Mouse (Mus musculus) liver, embryonic 16.5 days (tissue): ENCODE measurements around the gene Taok2. TPM values are rescaled to one million over a fixed set of nuclear protein-coding genes. Genes with fewer than 3 reads are reported as not detected.

Experiments
- ATAC-seq: fragments of 200-750 bp; cut with Nextera tagmentation; 2 replicates; pipeline ENCODE4 v1.8.0; 2017; ENCODE audit warnings: low read depth, mild to moderate bottlenecking, moderate number of reproducible peaks, moderate library complexity
- H3K27ac ChIP-seq: fragments of 300-500 bp; sonication (generic); 2 replicates; pipeline ENCODE4 v1.5.1; 2014; ENCODE audit warnings: mild to moderate bottlenecking, low read length
- H3K27me3 ChIP-seq: fragments of 300-500 bp; sonication (generic); 2 replicates; pipeline ENCODE4 v1.6.1; 2014; ENCODE audit warnings: low read depth, low read length, mixed read lengths; ENCODE audit not compliant: control insufficient read depth, insufficient read depth
- H3K36me3 ChIP-seq: fragments of 300-500 bp; sonication (generic); 2 replicates; pipeline ENCODE4 v1.6.1; 2014; ENCODE audit warnings: mild to moderate bottlenecking; ENCODE audit not compliant: control insufficient read depth, insufficient read depth
- H3K4me1 ChIP-seq: fragments of 300-500 bp; sonication (generic); 2 replicates; pipeline ENCODE4 v1.6.1; 2014; ENCODE audit warnings: low read depth, low read length, mixed read lengths; ENCODE audit not compliant: control insufficient read depth
- H3K4me2 ChIP-seq: fragments of 300-500 bp; sonication (generic); 2 replicates; pipeline ENCODE4 v1.6.1; 2014; ENCODE audit warnings: low read depth, low read length, mixed read lengths
- H3K4me3 ChIP-seq: fragments of 300-500 bp; sonication (generic); 2 replicates; pipeline ENCODE4 v1.5.1; 2014; ENCODE audit warnings: low read depth, mild to moderate bottlenecking, low read length
- H3K9ac ChIP-seq: fragments of 300-500 bp; sonication (generic); 2 replicates; pipeline ENCODE4 v1.6.1; 2014; ENCODE audit warnings: low read depth, low read length
- H3K9me3 ChIP-seq: fragments of 300-500 bp; sonication (generic); replicated peaks from 2 replicates; pipeline ENCODE4 v1.6.1; 2016; ENCODE audit warnings: low read length; ENCODE audit not compliant: control insufficient read depth
- WGBS: fragments of 180-500 bp; shearing (Covaris S2); extraction: QIAGEN DNeasy Blood & Tissue Kit; methylation state at CpG from one replicate; pipeline ENCODE4 v1.1.7; 2014; ENCODE audit not compliant: insufficient replicate concordance; 5-methylcytosine and 5-hydroxymethylcytosine counted together
- polyA plus RNA-seq: library from polyadenylated mRNA; unstranded; fragments of >200 nt; fragmentation: Nextera tagmentation; extraction: Ambion mirVana; gene quantifications from 2 replicates; pipeline ENCODE4 v1.2.1, GENCODE M21; 2015

The Taok2 gene
- 11.7 and 13.2 TPM in 2 replicates for polyA plus RNA-seq

- Histone ChIP-seq H3K27ac (peak within 1 kb of the TSS; percentile 83), H3K9me3 (no peaks in the 10 kb centered on the region), H3K4me3 (peak within 1 kb of the TSS; percentile 77), H3K4me1 (peaks cover 38% of the 10 kb centered on the region), H3K9ac (peak within 1 kb of the TSS; percentile 85), H3K27me3 (no peaks in the 10 kb centered on the region), H3K4me2 (peak within 1 kb of the TSS; percentile 99), H3K36me3 (peaks cover 10% of the 10 kb centered on the region)
- under 1% methylated on average over 56 of the region's 56 CpGs for WGBS
- peak; percentile 95 for ATAC-seq
These were observed at the start of gene Taok2 for GRCm38 (mm10) chr7:126884286-126885164. Gene Taok2 (minus strand): TSS chr7:126884703.

GRCm38 (mm10) chr7:126932652-126933051 is 48.1 kb upstream of the Taok2 start:
- no peaks in the 10 kb centered on the region for H3K9me3 ChIP-seq
- H3K4me3 ChIP-seq: no peak overlapping the region
- no peak overlapping the region for H3K27ac ChIP-seq
- no peak for ATAC-seq
- 73% methylated on average over 2 of the region's 2 CpGs for WGBS
- H3K4me2 ChIP-seq: no peak overlapping the region
- peaks cover 17% of the 10 kb centered on the region for H3K4me1 ChIP-seq
- H3K36me3 ChIP-seq: peaks cover 4% of the 10 kb centered on the region; the same call in 1 of the 2 replicates
- H3K9ac ChIP-seq: no peak overlapping the region
- no peaks in the 10 kb centered on the region for H3K27me3 ChIP-seq

GRCm38 (mm10) chr7:126929046-126929445 is 44.5 kb upstream of the Taok2 start:
- ATAC-seq: peak; percentile 42
- no peaks in the 10 kb centered on the region for H3K27me3 ChIP-seq
- no peaks in the 10 kb centered on the region for H3K9me3 ChIP-seq
- no peaks in the 10 kb centered on the region for H3K36me3 ChIP-seq
- peaks cover 29% of the 10 kb centered on the region for H3K4me1 ChIP-seq
- WGBS: under 1% methylated on average over 27 of the region's 27 CpGs
- H3K27ac ChIP-seq: peak overlapping the region; percentile 51; the same call in 1 of the 2 replicates
- peak overlapping the region; percentile 87 for H3K4me3 ChIP-seq
- peak overlapping the region; percentile 100 for H3K4me2 ChIP-seq
- peak overlapping the region; percentile 91 for H3K9ac ChIP-seq

GRCm38 (mm10) chr7:126928384-126929037 is 44.0 kb upstream of the Taok2 start, which contains the start of gene Kctd13:
Gene Kctd13 (plus strand): TSS chr7:126928879.
- Histone ChIP-seq H3K9ac (peak within 1 kb of the TSS; percentile 91), H3K4me3 (peak within 1 kb of the TSS; percentile 87), H3K4me2 (peak within 1 kb of the TSS; percentile 100), H3K27ac (peak within 1 kb of the TSS; percentile 75), H3K4me1 (peaks cover 34% of the 10 kb centered on the region), H3K36me3 (no peaks in the 10 kb centered on the region), H3K9me3 (no peaks in the 10 kb centered on the region), H3K27me3 (no peaks in the 10 kb centered on the region)
- ATAC-seq: peak; percentile 97
- WGBS: 1% methylated on average over 55 of the region's 56 CpGs

- H3K9ac ChIP-seq: no peak overlapping the region
These were observed 41.8 kb upstream of the Taok2 start for GRCm38 (mm10) chr7:126926299-126926698.

GRCm38 (mm10) chr7:126923999-126924398 is 39.5 kb upstream of the Taok2 start:
- H3K27ac ChIP-seq: no peak overlapping the region
- no peaks in the 10 kb centered on the region for H3K36me3 ChIP-seq

More at GRCm38 (mm10) chr7:126926299-126926698, 41.8 kb upstream of the Taok2 start:
- no peak for ATAC-seq
- peaks cover 34% of the 10 kb centered on the region for H3K4me1 ChIP-seq
- H3K4me2 ChIP-seq: no peak overlapping the region
- H3K4me3 ChIP-seq: no peak overlapping the region
- WGBS: 14% methylated on average over 3 of the region's 3 CpGs
- H3K27ac ChIP-seq: 0 out of 2 replicates have a peak overlapping the region, but pooled peaks have one; percentile 22
- no peaks in the 10 kb centered on the region for H3K27me3 ChIP-seq
- H3K36me3 ChIP-seq: no peaks in the 10 kb centered on the region
- no peaks in the 10 kb centered on the region for H3K9me3 ChIP-seq

GRCm38 (mm10) chr7:126922624-126923060 is 38.1 kb upstream of the Taok2 start, which contains the start of gene Tmem219:
Gene Tmem219 (minus strand): TSS chr7:126922917.
- WGBS: 55% methylated on average over 5 of the region's 5 CpGs
- 0 out of 2 replicates have a peak within 1 kb of the TSS, but pooled peaks have one; percentile 27 for H3K27ac ChIP-seq
- ATAC-seq: peak; percentile 47

More at GRCm38 (mm10) chr7:126923999-126924398, 39.5 kb upstream of the Taok2 start:
- ATAC-seq: no peak
- Histone ChIP-seq H3K9ac (no peak overlapping the region), H3K9me3 (no peaks in the 10 kb centered on the region), H3K4me1 (peaks cover 23% of the 10 kb centered on the region), H3K27me3 (no peaks in the 10 kb centered on the region), H3K4me3 (no peak overlapping the region), H3K4me2 (no peak overlapping the region)
- 58% methylated on average over 5 of the region's 5 CpGs for WGBS

GRCm38 (mm10) chr7:126921563-126921962 is 37.1 kb upstream of the Taok2 start:
- no peak overlapping the region for H3K9ac ChIP-seq
- no peaks in the 10 kb centered on the region for H3K27me3 ChIP-seq
- H3K36me3 ChIP-seq: no peaks in the 10 kb centered on the region
- 47% methylated on average over 2 of the region's 2 CpGs for WGBS
- H3K9me3 ChIP-seq: no peaks in the 10 kb centered on the region
- no peak for ATAC-seq
- no peak overlapping the region for H3K4me3 ChIP-seq
- H3K4me2 ChIP-seq: no peak overlapping the region
- no peak overlapping the region for H3K27ac ChIP-seq
- H3K4me1 ChIP-seq: peaks cover 10% of the 10 kb centered on the region

More at GRCm38 (mm10) chr7:126922624-126923060, 38.1 kb upstream of the Taok2 start, which contains the start of gene Tmem219:
- Histone ChIP-seq H3K27me3 (no peaks in the 10 kb centered on the region), H3K36me3 (no peaks in the 10 kb centered on the region), H3K9ac (no peak within 1 kb of the TSS), H3K4me2 (peak within 1 kb of the TSS; percentile 27; the same call in 1 of the 2 replicates), H3K4me1 (peaks cover 16% of the 10 kb centered on the region), H3K9me3 (no peaks in the 10 kb centered on the region), H3K4me3 (peak within 1 kb of the TSS; percentile 32)
